Mouse (Mus musculus) skeletal muscle tissue, adult 2 months (tissue): Measurements from ENCODE around the gene Zfp697.
A peak's percentile ranks its signal among the peaks of the same experiment; 100 is the strongest.
"Not testable (repeated sequence)": the region's sequence is repeated elsewhere in the genome, so short reads cannot be mapped to it uniquely, and the experiment has no call there.

Source experiments
- DNase-seq: peaks from one replicate; pipeline ENCODE4 v3.0.0-alpha.2; 2012; ENCODE audit warnings: low read depth, low spot score

Zfp697 gene

DNA sequence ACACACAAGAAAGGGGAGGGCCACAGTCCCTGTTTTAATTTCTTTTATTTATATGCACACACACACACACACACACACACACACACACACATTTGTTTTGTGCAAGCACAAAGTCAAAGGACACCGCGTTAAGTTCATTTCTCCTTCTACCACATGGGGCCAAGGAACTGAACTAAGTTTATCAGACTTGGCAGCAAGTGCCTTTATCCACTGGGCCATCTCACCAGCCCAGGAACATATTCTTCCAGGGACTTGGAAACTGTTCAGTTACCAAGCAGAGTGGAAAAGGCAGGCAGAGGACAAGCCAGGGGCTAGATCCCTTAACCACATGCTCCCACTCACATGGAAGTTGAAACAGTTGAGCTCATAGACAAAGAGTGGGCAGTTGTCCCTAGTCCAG is 13.5 kb upstream of the Zfp697 start:
- peak; percentile 60 for DNase-seq

DNA sequence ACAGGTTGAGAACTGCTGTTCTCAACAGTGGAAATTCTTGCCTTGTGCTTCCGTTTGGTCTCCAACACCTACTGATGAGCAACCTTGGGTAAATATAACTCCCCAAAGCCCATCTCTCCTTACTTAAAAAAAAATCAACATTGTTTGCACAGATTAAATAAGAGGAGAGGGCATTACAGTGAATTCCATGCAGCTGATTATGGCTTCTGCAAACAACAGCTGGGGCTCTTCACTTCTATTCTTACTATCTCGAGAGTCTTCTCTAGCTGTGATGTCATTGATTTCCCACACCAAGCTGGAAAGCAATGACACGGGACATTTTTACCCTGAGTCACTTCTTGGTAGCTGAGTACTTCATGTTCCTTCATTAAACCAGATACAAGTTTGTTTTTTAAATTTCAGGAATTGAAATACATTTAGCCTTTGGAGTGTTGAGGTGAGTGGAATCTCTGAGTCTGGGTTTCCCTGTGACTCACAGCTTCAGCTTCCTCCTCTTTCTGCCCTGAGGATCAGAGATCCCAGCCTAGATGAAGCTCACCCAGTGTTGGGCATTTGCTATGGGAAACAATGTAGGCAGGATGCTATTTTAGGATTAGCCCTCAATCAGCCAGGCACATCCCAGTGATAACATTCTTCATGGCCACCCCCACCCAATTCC is 8.1 kb upstream of the Zfp697 start:
- DNase-seq = peak; percentile 15

DNA sequence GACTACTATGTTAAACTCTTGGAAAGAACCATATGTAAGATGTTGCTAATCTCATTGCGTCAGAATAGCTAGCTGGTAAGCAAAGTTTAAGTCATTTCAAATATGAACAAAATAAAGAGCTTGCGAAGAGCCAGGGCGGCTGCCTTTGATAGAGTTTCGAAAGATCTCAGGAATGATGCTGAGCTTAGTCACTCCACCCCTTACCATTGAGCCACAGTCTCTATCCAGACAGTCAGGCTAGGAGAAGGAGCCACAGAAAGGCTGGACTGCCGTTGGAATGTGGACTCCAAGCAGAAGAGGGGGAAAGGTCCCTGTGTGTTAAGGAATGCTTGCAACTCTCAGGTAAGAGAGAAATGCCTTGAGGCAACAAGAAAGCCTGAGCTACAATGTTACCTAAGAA is 7.3 kb upstream of the Zfp697 start:
- no peak for DNase-seq

DNA sequence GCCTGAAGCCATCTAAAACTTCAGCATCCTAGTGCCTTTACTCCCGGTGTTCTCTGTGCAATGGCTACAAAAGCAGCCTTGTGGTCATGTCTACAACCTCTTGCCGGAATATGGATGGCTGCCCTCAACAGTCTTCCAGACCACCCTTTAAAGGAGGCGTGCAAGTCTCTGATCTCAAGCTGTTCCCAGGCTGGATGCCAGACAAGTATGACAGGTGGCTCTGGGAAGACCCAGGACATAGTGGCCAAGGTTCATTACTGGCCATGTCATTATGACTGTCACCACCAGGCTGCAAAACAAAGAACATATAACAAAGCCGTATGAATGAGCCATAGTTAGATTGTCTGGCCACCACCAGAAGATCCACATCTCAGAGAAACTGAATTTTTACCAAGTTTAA is 4.0 kb upstream of the Zfp697 start:
- no peak for DNase-seq

- no peak for DNase-seq
These were observed 3.0 kb upstream of the Zfp697 start for GRCm38 (mm10) chr3:98379236-98379635.

DNA sequence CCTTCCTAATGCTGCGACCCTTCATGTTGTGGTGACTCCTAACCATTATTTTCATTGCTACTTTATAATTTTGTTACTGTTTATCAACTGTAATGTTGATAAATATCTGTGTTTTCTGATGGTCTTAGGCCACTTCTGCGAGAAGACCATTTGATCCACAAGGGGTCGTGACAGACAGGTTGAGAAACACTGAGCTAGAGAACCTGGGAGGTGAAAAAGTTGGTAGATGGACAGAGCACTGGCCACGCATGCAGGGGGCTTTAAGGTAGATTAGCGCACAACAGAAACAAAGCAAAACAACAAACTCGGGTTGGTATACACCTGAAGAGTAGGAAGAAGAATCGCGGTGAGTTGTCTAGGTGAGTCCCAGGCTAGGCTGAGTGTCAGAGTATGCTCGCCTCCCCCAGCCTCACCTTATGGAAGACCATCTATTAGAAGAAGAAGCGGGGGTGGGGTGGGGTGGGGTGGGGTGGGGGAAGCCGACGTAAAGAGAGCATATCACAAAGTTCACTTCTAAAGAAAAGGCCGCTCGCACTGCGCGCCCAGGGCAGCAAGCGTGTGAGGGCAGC is 500 bp upstream of the Zfp697 start:
- no peak for DNase-seq

- DNase-seq = no peak
These were observed 946 bp downstream of the Zfp697 start for GRCm38 (mm10) chr3:98383024-98383790.

DNA sequence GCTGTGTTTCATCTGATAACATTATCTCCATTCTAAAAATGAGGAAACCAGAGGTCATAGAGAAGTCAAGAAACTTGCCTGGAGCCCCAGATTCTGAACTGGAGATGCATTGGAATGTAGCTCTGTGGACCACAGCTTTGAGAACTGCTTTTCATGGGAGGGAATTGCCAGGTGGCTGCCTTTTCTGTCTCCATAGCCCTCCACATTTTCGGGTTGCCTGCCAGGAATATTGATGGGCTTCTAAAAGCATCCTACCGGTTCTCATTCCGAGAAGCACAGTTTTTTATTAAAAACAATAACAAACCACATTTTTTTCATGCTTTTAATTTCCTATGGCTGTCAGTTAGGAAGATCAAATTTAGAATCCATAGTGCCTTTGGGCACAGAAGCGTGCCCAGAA is 4.8 kb downstream of the Zfp697 start:
- no peak for DNase-seq

GRCm38 (mm10) chr3:98387756-98388155 is 5.5 kb downstream of the Zfp697 start:
- no peak for DNase-seq

DNA sequence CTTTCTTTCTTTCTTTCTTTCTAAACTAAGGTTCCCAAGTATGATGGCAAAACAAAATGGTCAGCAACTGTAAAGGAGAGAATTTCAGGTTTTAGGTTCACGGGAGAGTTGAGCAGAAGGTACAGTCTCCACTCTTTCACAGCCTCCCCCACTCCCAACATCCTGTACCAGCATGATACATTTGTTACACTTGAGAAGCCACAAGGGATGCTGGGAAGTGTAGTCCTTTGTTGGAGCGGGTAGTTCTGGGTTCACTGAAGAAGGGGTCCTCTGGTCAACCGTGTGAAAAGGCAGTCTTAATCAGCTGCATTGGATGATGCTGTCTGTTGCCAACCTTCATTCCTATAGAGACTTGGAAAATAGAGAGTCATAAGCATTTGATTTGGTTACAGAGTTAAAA is 7.0 kb downstream of the Zfp697 start:
- no peak for DNase-seq

DNA sequence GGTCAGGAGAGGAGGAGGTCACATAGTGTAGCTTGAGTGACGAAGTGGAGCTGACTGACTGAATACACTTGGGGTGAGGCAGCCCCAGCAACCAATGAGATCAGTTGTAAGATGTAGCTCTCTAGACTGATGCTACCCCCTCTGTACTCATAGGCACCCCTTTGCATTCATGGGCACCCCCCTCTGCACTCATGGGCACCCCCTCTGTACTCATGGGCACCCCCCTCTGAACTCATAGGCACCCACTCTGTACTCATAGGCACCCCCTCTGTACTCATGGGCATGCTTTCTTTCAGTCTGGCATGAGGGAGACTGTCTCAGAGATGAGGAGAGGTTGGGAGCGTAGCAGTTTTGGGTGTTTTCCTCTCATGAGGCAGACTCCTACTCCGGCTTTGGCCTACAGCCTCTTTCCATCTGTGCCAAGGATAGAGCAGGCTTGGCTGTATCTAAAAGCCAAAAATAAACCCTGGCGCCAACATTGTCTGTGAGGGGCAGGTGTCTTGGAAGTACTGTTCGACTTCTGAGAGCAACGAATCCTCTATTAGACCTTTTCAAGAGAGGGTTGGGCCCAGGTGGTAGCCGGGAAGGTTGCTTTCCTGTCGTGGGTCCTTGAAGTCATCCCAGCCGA is 22.1 kb downstream of the Zfp697 start:
- DNase-seq = not testable (repeated sequence)

DNA sequence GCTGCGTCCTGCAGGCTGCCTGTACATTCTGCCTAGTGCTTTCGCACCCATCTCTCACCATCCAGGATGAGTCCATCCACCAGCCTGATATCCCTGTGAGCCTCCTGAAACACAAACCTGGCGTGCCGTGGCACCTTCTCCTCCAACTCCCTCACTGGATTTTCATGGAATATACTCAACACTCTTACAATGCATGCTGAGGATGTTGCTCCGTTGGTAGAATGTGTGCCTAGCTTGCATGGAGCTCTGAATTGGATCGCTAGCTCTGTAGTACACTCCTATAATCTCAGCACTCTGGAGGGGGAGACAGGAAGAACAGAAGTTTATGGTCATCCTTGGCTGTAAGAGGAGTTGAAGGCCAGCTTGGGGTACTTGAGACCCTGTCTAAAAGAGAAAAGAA is 23.6 kb downstream of the Zfp697 start:
- DNase-seq = not testable (repeated sequence)

GRCm38 (mm10) chr3:98406569-98407144 is 24.4 kb downstream of the Zfp697 start:
- DNase-seq = not testable (repeated sequence)

GRCm38 (mm10) chr3:98407261-98407780 is 25.1 kb downstream of the Zfp697 start:
- not testable (repeated sequence) for DNase-seq

DNA sequence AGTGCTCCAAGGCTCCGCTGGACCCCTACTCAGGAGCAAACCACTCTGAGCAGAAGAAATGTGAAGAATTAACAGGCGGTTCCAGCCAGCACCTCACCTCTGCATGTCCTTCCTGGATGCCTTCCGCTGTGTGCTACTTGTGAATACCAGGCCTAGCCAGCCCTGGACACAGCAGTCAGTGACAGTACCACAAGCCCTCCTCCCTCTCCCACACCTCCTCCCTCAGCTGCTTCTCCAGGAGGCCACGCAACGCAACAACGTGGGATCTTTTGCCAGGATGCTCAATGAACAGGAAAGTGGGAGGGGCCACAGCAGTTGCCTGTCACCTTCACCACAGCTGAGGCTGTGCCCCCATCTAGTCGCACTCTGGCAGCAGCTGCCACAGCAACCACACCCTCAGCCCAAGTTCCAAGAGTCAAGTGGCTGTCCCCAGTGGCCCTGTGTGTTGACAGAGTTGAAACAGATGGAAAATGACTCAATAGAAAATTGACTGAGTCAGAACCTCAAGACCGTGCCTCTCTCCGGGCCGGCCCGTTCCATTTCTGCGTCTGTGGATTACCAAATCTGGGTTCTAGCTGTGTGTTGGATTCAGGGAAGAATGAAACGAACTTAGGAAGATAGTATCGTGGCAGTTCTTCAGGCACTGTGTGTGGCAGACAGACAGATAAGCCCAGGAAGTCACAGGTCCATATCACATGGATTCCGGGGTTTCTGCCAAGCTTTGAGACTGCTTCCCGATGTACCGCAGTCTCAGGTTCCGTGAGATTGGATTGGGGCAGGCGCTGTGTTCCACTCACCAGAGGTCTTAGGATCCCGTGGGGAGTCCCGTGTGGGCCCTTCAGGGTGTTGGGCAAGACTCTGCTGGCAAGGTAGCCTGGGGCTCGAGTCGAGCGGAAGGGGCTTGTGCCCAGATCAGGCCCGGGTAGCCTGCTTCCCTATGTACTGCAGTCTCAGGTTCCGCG is 28.6 kb downstream of the Zfp697 start:
- DNase-seq = not testable (repeated sequence)

DNA sequence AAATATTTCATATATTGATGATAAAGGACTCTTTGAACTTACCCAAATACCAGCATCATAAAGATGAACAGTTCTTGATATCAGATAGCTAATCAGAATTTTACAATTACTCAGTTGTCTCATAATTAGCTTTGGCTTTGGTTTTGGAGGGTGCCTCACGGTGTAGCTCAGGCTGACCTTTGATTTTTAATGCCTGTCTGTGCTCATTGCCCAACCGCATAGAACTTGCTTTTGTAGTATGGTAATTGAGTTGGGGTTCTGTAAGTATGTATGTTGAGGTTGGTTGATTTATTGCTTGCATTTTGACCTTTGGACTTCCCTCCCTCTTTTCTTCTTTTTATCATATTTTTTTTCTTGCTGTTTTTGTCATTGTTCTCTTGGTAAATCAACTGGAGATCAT is 31.5 kb downstream of the Zfp697 start:
- DNase-seq = no peak

DNA sequence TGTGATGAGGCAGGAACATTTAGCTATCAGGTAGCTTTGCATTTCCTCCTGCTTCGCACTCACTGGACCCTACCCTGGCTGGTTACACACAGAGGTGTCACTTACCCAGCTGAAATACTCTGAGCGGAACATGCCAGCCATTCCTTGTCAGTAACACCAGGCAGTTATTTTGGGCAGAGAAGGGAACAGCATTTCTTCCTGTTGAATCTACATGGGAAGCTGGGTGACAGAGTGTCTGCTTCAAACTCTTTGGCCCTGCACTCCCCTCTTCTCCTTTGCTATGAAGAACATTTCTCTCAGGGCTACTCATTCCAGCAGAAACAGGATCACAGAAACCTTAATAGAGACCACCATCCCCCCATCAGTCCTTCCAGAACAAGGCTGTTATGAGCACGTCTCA is 32.0 kb downstream of the Zfp697 start:
- peak; percentile 30 for DNase-seq

GRCm38 (mm10) chr3:98416426-98417250 is 34.4 kb downstream of the Zfp697 start:
- DNase-seq = no peak

- peak; percentile 75 for DNase-seq
These were observed 35.1 kb downstream of the Zfp697 start for GRCm38 (mm10) chr3:98417328-98417727.
